Mouse (Mus musculus) heart, postnatal 25 days (tissue): ENCODE results near the gene Gm20696. TPM values are rescaled to one million over a fixed set of nuclear protein-coding genes. Genes with fewer than 3 reads are reported as not detected.

Experiments used
- DNase-seq: peaks from one replicate; pipeline ENCODE4 v3.0.0; 2022; ENCODE audit warnings: low spot score
- intact Hi-C: fragments of 180-260 bp; cut with DNase I; formaldehyde crosslinking; loops from one replicate; pipeline ENCODE4 v1.15.1; 2025
- total RNA-seq, 2 experiments: library from RNA; stranded (reverse); gene quantifications; 2 replicates each; pipeline ENCODE4 v1.2.3; 2021

The Gm20696 gene
- total RNA-seq, 2 experiments from 2014 or later = 1.5 to 2.7 TPM

- no peak for DNase-seq
- intact Hi-C loops = no loop called here
These were observed 377.4 kb downstream of the Gm20696 start for GRCm38 (mm10) chr6:99289220-99289619.

- intact Hi-C loops = no loop called here
- DNase-seq = no peak
These were observed 381.6 kb downstream of the Gm20696 start for GRCm38 (mm10) chr6:99285026-99285425.

DNA sequence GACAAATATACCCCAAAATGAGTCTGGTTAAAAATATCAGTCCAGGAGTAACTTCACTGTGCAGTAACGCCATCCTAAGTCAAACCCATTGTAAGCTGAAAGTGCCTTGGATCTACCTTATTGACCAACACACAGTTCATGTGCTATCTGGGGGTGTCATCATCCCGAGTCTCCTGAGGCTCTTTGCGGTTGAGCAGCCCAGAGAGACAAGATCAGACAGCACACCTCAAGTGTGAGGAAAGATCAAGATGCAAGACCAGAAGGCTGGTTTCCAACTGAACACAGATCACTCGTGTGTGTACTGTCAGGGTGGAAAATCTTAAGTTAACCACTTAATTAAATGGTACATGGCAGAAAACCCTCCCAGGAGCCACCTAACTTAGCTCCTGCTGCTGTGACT is 382.6 kb downstream of the Gm20696 start:
- intact Hi-C loops = no loop called here
- no peak for DNase-seq

- no peak for DNase-seq
- intact Hi-C loops = no loop called here
These were observed 383.5 kb downstream of the Gm20696 start for GRCm38 (mm10) chr6:99282866-99283657.

- no peak for DNase-seq
These were observed 385.2 kb downstream of the Gm20696 start for GRCm38 (mm10) chr6:99281433-99281832.

GRCm38 (mm10) chr6:99280619-99281018 is 386.0 kb downstream of the Gm20696 start:
- no peak for DNase-seq
- intact Hi-C loops = no loop called here

More at GRCm38 (mm10) chr6:99281433-99281832, 385.2 kb downstream of the Gm20696 start:
- intact Hi-C loops = no loop called here

GRCm38 (mm10) chr6:99277251-99277650 is 389.3 kb downstream of the Gm20696 start:
- DNase-seq = no peak
- intact Hi-C loops = no loop called here

DNA sequence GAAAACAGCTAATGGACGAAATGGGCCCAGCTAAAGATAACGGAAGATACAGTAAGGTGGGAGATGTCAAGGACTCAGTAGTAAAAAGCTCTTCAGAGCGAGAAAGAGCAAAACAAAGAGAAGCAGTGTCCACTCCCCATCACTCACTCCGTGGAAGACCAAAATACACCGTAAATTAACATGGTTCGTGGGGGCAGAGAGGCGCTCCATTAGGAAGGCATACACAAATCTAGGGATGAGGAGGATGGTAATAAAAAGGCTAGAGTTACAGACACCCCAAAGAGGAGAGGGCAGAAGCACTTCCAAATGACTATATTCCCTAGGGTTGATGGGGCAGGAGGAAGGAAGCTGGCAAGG is 390.3 kb downstream of the Gm20696 start:
- intact Hi-C loops = no loop called here
- DNase-seq = no peak

GRCm38 (mm10) chr6:99275381-99276296 is 391.0 kb downstream of the Gm20696 start:
- intact Hi-C loops = no loop called here
- no peak for DNase-seq

- intact Hi-C loops = no loop called here
These were observed 391.9 kb downstream of the Gm20696 start for GRCm38 (mm10) chr6:99274667-99275066.

DNA sequence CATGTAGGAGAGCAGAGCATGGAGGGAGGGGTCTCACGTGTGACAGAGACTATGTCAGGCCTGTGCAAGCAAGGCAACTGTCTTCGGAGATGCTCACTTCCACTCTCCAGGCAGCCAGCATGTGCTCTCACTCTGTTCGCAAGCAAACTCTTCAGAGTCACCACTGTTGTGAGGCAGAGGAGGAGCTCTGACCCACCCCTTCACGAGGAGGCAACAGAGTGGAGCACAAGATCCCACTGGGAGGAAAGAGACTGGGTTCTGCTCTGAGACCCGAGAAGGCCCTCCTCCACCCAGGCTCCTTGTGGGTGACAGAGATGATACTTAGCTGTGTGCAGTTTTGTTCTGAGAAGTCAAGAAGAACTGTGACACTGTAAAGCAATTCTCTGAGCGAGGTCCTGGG is 392.4 kb downstream of the Gm20696 start:
- intact Hi-C loops = no loop called here
- no peak for DNase-seq

More at GRCm38 (mm10) chr6:99274667-99275066, 391.9 kb downstream of the Gm20696 start:
- no peak for DNase-seq

- DNase-seq = no peak
- intact Hi-C loops = no loop called here
These were observed 393.4 kb downstream of the Gm20696 start for GRCm38 (mm10) chr6:99273177-99273576.

DNA sequence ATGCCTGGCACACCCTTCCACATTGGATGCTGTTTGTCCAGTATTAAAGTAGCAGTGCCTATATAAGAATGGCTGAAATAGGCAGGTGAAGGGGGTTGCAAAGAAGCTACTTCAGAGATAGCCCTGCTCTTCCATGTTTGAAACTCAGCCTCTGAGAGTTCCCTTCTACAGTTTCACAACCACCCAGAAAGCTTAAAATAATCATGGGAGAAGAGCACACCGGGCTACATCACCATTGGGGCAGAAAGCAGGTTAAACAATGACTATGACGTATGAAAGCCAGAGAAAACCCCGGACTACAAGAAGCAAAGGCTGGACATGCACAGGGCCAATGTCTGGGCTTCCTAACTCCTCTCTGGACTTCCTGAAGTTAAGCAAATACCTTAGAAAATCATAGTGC is 394.4 kb downstream of the Gm20696 start:
- intact Hi-C loops = no loop called here
- DNase-seq = no peak

DNA sequence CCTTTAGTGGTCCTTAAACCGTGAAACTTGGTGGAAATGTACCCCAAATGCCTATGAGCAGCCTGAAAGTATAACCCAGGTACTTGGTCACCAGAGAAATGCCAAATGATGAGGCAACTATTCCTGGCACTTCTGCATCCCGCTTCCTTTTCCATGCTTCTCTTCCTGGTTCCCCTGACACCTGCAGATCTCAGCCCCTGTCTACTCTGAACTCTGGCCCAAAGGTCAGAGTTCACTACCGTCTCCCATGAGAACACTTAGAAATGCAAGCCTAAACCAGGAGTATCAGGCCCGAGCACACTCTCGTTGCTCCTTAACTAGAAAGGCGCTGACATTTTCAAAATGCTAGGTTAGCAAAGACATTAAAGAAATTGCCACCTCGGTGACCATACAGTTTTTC is 394.9 kb downstream of the Gm20696 start:
- intact Hi-C loops = no loop called here
- DNase-seq = no peak

- intact Hi-C loops = loop anchor here (5.0 kb wide), 1 partner anchor 252 kb away; the partner anchor contains the start of gene Foxp1
- no peak for DNase-seq
These were observed 396.7 kb downstream of the Gm20696 start for GRCm38 (mm10) chr6:99269921-99270320.

GRCm38 (mm10) chr6:99268171-99269061 is 398.2 kb downstream of the Gm20696 start:
- no peak for DNase-seq
- intact Hi-C loops = loop anchor here (5.0 kb wide), 1 partner anchor 254 kb away; the partner anchor contains the start of gene Foxp1

- DNase-seq = no peak
These were observed 400.5 kb downstream of the Gm20696 start for GRCm38 (mm10) chr6:99265945-99266656.

GRCm38 (mm10) chr6:99265173-99265572 is 401.4 kb downstream of the Gm20696 start:
- DNase-seq = no peak
- intact Hi-C loops = loop anchor here (5.0 kb wide), 1 partner anchor 257 kb away; the partner anchor contains the start of gene Foxp1

More at GRCm38 (mm10) chr6:99265945-99266656, 400.5 kb downstream of the Gm20696 start:
- intact Hi-C loops = loop anchor here (5.0 kb wide), 1 partner anchor 256 kb away; the partner anchor contains the start of gene Foxp1
